ENCODE assay signal across 25 mouse cellular contexts in genomic region chr16:32586482-32586881, GRCm38 (mm10). TPM values are rescaled to one million over a fixed set of nuclear protein-coding genes. Genes with fewer than 3 reads are reported as not detected.
DNase-seq lines count a peak whose midpoint lies in the region; ATAC-seq and TF ChIP-seq lines count a peak whose summit lies in the region.
"Had no signal": no experiment of that assay in that cellular context is flagged by ENCODE, and none has a peak within 500 bp of the region (broad histone marks: within the 10 kb centered on the region; RNA-seq: fewer than 3 reads in every experiment).

No protein-coding gene starts in this region.

- peaks cover 2 to 7% of the 10 kb centered on the region in 2 experiments; a peak in 3 of 4 replicates for H3K27me3 ChIP-seq in MEL (ENCODE audit: control insufficient read depth in 1 of 2, insufficient read depth in 2 of 2, low read length in 2 of 2)
- H3K27me3 ChIP-seq in hindbrain, postnatal 0 days (ENCODE audit: insufficient read depth, low read length), result no peaks in the 10 kb centered on the region
- H3K27me3 ChIP-seq: CH12.LX had no signal

- H3K9me3 ChIP-seq in MEL (replicated peaks; ENCODE audit: insufficient read depth, low read length), result no peaks in the 10 kb centered on the region
- no peaks in the 10 kb centered on the region for H3K9me3 ChIP-seq in hindbrain, postnatal 0 days (ENCODE audit: low read length)
- H3K9me3 ChIP-seq: G1E had no signal

- H3K4me2 ChIP-seq in hindbrain, postnatal 0 days (ENCODE audit: low read depth, low read length), result no peak overlapping the region

- H3K9ac ChIP-seq in MEL (ENCODE audit: control insufficient read depth, low read depth, low read length, poor library complexity, severe bottlenecking), result no peak overlapping the region
- no peak overlapping the region for H3K9ac ChIP-seq in hindbrain, postnatal 0 days (replicated peaks; ENCODE audit: low read length)

- H3K4me1 ChIP-seq in MEL (ENCODE audit: control insufficient read depth in 1 of 2, insufficient read depth in 2 of 2, low read length in 2 of 2), result peaks cover 2 to 3% of the 10 kb centered on the region in 2 experiments; a peak in 2 of 4 replicates
- H3K4me1 ChIP-seq in hindbrain, postnatal 0 days (ENCODE audit: insufficient read depth, low read length), result no peaks in the 10 kb centered on the region

- peaks cover 0 to 2% of the 10 kb centered on the region in 2 experiments; a peak in 2 of 4 replicates for H3K36me3 ChIP-seq in MEL (ENCODE audit: control insufficient read depth in 1 of 2, insufficient read depth in 2 of 2, low read length in 2 of 2)
- H3K36me3 ChIP-seq in hindbrain, postnatal 0 days (ENCODE audit: insufficient read depth, low read length), result no peaks in the 10 kb centered on the region
- H3K36me3 ChIP-seq: G1E had no signal

- ATAC-seq in hindbrain, postnatal 0 days, result no peak
- ATAC-seq in CD4-positive, CD25-positive, alpha-beta regulatory T cell, adult 4 months, result no peak
- ATAC-seq: activated CD4-positive, CD25-positive, alpha-beta regulatory T cell, adult 4 months; Patski had no signal

- TF ChIP-seq RAD21 in MEL (IDR thresholded peaks at IDR 0.05; ENCODE audit: low read depth, low read length), result no peak

- peak; percentile 37 for DNase-seq in MEL (ENCODE audit: low read depth, low spot score)
- peak; percentile 27 for DNase-seq in c-Kit-negative CD71-positive TER-119-positive erythroid progenitor cells, embryonic 14.5 days (ENCODE audit: low read depth, low spot score)
- peak; percentile 54 for DNase-seq in c-Kit-positive CD71-positive TER-119-positive erythroid progenitor cells, embryonic 14.5 days (ENCODE audit: low spot score)
- DNase-seq in adrenal gland, adult 18-20 months (ENCODE audit: low spot score in 2 of 2), result no peak
- no peak for DNase-seq in hindbrain, postnatal 0 days (ENCODE audit: low spot score)
- DNase-seq: adrenal gland, adult 2 months; adrenal gland, adult 8-10 months; adrenal gland, postnatal 10 days; adrenal gland, postnatal 14 days; adrenal gland, postnatal 25 days; adrenal gland, postnatal 36 days; B cell, adult 2 months; cerebellum, adult 11 months; cerebellum, adult 11-12 months; cerebellum, adult 18-20 months; cerebellum, adult 2 months; cerebellum, adult 8-10 months; cerebellum, adult 9-10 months; cerebellum, adult 9-11 months; cerebellum, postnatal 10 days had no signal

- TF ChIP-seq POLR2A in MEL (IDR thresholded peaks at IDR 0.05; ENCODE audit: control insufficient read depth in 1 of 2, insufficient read depth in 1 of 2, low read depth in 1 of 2, low read length in 2 of 2, poor library complexity in 1 of 2), result no peak

- WGBS in hindbrain, postnatal 0 days, result 89% methylated on average over 4 of the region's 4 CpGs

- no peak for TF ChIP-seq CTCF in MEL (IDR thresholded peaks at IDR 0.05 in 2 of 3, conservative IDR thresholded peaks at IDR 0.05 in 1 of 3; ENCODE audit: control insufficient read depth in 1 of 3, insufficient read depth in 1 of 3, low read depth in 2 of 3, low read length in 3 of 3, poor library complexity in 1 of 3, severe bottlenecking in 1 of 3)
- TF ChIP-seq CTCF in hindbrain, postnatal 0 days (IDR thresholded peaks at IDR 0.05; ENCODE audit: low read depth), result no peak

- no peaks in the 10 kb centered on the region for H3K79me2 ChIP-seq in MEL (ENCODE audit: control insufficient read depth, insufficient read depth, low read length, poor library complexity)

- TF ChIP-seq EP300 in MEL (IDR thresholded peaks at IDR 0.05; ENCODE audit: low read depth in 1 of 2, low read length in 2 of 2), result peak; percentile 40 to 53; a peak in 3 of 4 replicates

- no peak overlapping the region for H3K27ac ChIP-seq in MEL (ENCODE audit: control insufficient read depth, low read depth, low read length)
- no peak overlapping the region for H3K27ac ChIP-seq in hindbrain, postnatal 0 days

- no peak overlapping the region for H3K4me3 ChIP-seq in MEL (ENCODE audit: control insufficient read depth in 1 of 2, insufficient read depth in 1 of 2, low read depth in 2 of 2, low read length in 2 of 2)
- no peak overlapping the region for H3K4me3 ChIP-seq in hindbrain, postnatal 0 days (ENCODE audit: low read length)

TF ChIP-seq in MEL, 35 proteins besides CTCF, POLR2A, EP300 and RAD21:
- TF ChIP-seq GATA1 (IDR thresholded peaks at IDR 0.05; ENCODE audit: low read depth, low read length) (peak; percentile 11; the same call in 1 of the 2 replicates), TCF12 (IDR thresholded peaks at IDR 0.05; ENCODE audit: low read depth, low read length) (peak; percentile 34; the same call in 1 of the 2 replicates), CHD1 (IDR thresholded peaks at IDR 0.05; ENCODE audit: low read depth, low read length) (no peak), ETS1 (IDR thresholded peaks at IDR 0.05; ENCODE audit: low read depth, low read length) (0 out of 2 replicates have a peak, but pooled peaks have one; percentile 11)

RNA-seq across cellular contexts. Expression of gene Tfrc, which starts 22.2 kb away (rescaled TPM):
- total RNA-seq in MEL (2012; rRNA removed), result 156 and 234 TPM in 2 replicates
- 100 to 1,000 TPM in 1 of 2 experiments, 10 to 100 TPM in 1; 90.9 to 106 TPM for polyA plus RNA-seq in MEL (2012; ENCODE audit: insufficient read depth in 1 of 2, insufficient read length in 2 of 2, low read depth in 1 of 2, low replicate concordance in 2 of 2, missing spikeins in 1 of 2)
- 10 to 100 TPM; 19.8 to 34.3 TPM for total RNA-seq in adrenal gland, adult 18-20 months (2021)
- total RNA-seq in hindbrain, postnatal 0 days (2014; rRNA removed), result 51.9 and 56.3 TPM in 2 replicates
- polyA plus RNA-seq in hindbrain, postnatal 0 days (2015; fragmentation: Nextera tagmentation; extraction: Ambion mirVana), result 38.3 and 40.0 TPM in 2 replicates
- polyA plus RNA-seq in CD4-positive, CD25-positive, alpha-beta regulatory T cell, adult 4 months (2017; shearing (Covaris generic)), result 10 to 100 TPM; 18.1 to 19.5 TPM

RNA-seq across cellular contexts. Expression of gene Tnk2, which starts 57.2 kb away (rescaled TPM):
- 30.3 and 34.8 TPM in 2 replicates for total RNA-seq in MEL (2012; rRNA removed)
- 10 to 100 TPM in 1 of 2 experiments, not detected in 1; 77.0 TPM for polyA plus RNA-seq in MEL (2012; ENCODE audit: insufficient read depth in 1 of 2, insufficient read length in 2 of 2, low read depth in 1 of 2, low replicate concordance in 2 of 2, missing spikeins in 1 of 2)
- 10 to 100 TPM; 29.9 to 33.1 TPM for total RNA-seq in adrenal gland, adult 18-20 months (2021)
- total RNA-seq in hindbrain, postnatal 0 days (2014; rRNA removed), result 78.2 and 90.5 TPM in 2 replicates
- 18.6 and 19.2 TPM in 2 replicates for polyA plus RNA-seq in hindbrain, postnatal 0 days (2015; fragmentation: Nextera tagmentation; extraction: Ambion mirVana)
- polyA plus RNA-seq in CD4-positive, CD25-positive, alpha-beta regulatory T cell, adult 4 months (2017; shearing (Covaris generic)), result 1 to 10 TPM; 4.8 to 8.9 TPM

Comparison
In these comparisons a context has a peak if more than half of its experiments do, and no peak if none do; other contexts are left out.
1. DNase-seq: peak in MEL (single experiment), c-Kit-negative CD71-positive TER-119-positive erythroid progenitor cells, embryonic 14.5 days (single experiment) and c-Kit-positive CD71-positive TER-119-positive erythroid progenitor cells, embryonic 14.5 days (single experiment); none in adrenal gland, adult 18-20 months (0 of 2) and hindbrain, postnatal 0 days (single experiment).